In the genomic region with DNA sequence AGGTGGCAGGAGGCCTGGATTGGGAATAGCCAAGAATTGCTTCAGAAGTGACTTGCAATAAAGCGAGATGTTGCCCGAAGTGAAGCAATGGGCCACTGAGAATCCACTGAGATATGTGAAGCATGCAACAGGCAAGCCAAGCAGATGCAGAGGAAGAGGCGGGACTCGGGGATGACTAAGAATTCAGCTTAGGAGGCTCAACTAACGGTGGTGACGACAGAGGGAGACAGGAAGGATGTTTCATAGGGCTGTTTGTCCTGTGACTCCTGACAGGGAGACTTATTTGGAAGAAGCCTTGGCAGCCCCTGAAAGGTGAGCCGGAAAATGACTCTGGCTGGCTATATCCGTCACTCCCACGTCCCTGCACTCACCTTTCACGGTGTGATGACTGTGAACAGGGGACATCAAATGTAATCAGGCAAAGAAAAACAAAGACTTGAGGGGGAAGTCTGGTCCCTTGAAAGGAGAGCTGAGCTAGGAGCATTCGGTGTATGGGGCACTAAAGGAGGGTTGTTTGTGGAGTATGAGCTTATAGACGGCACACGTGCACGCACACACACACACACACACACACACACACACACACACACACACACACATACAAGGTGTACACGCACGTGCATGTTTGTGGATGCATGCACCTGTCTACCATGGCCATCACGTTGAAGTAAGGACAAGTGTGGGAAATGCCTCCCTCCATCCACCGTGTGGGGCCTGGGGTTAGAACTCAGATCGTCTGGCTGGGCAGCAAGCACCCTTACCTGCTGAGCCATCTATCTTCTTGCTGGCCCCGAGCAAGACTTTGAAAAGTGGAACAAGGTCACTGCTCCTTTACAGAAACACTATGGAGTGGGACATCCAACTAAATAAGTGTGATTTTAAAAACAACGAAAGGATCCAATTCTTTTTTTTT, we compare ENCODE assay signal across 13 mouse cellular contexts. TPM values are rescaled to one million over a fixed set of nuclear protein-coding genes. Genes with fewer than 3 reads are reported as not detected.
DNase-seq lines count a peak whose midpoint lies in the region; ATAC-seq lines count a peak whose summit lies in the region.
"Had no signal": no experiment of that assay in that cellular context is flagged by ENCODE, and none has a peak within 500 bp of the region (broad histone marks: within the 10 kb centered on the region; RNA-seq: fewer than 3 reads in every experiment).

No protein-coding gene starts in this region.

- no peak overlapping the region for H3K9ac ChIP-seq in liver, embryonic 16.5 days (ENCODE audit: low read depth, low read length)
- H3K9ac ChIP-seq in liver, embryonic 12.5 days = no peak overlapping the region
- H3K9ac ChIP-seq: forebrain, postnatal 0 days; hindbrain, embryonic 15.5 days; neural tube, embryonic 12.5 days had no signal

- H3K36me3 ChIP-seq in liver, embryonic 16.5 days (ENCODE audit: control insufficient read depth, insufficient read depth) = peaks cover 2% of the 10 kb centered on the region
- peaks cover 75% of the 10 kb centered on the region for H3K36me3 ChIP-seq in liver, embryonic 12.5 days
- peaks cover 71% of the 10 kb centered on the region for H3K36me3 ChIP-seq in megakaryocyte, embryonic 14.5 days (replicated peaks; ENCODE audit: low read length)

- H3K4me2 ChIP-seq in liver, embryonic 16.5 days (ENCODE audit: low read depth, low read length) = no peak overlapping the region
- H3K4me2 ChIP-seq in liver, embryonic 12.5 days = no peak overlapping the region
- H3K4me2 ChIP-seq: hindbrain, embryonic 15.5 days; neural tube, embryonic 12.5 days had no signal

- intact Hi-C loops in left cerebral cortex, postnatal 25 days (cut with DNase I) = no loop called here

- WGBS in liver, embryonic 16.5 days (ENCODE audit: insufficient replicate concordance) = 70% methylated on average over 21 of the region's 21 CpGs
- WGBS in liver, embryonic 12.5 days (ENCODE audit: insufficient replicate concordance) = 70% methylated on average over 21 of the region's 21 CpGs

- H3K4me1 ChIP-seq in liver, embryonic 16.5 days (ENCODE audit: control insufficient read depth, low read depth, low read length) = no peaks in the 10 kb centered on the region
- H3K4me1 ChIP-seq in liver, embryonic 12.5 days = peaks cover 11% of the 10 kb centered on the region
- H3K4me1 ChIP-seq in megakaryocyte, embryonic 14.5 days = peaks cover 79% of the 10 kb centered on the region
- H3K4me1 ChIP-seq: hindbrain, embryonic 15.5 days; neural tube, embryonic 12.5 days had no signal

- H3K9me3 ChIP-seq in liver, embryonic 16.5 days (replicated peaks; ENCODE audit: control insufficient read depth, low read length) = no peaks in the 10 kb centered on the region
- no peaks in the 10 kb centered on the region for H3K9me3 ChIP-seq in liver, embryonic 12.5 days (replicated peaks)
- no peaks in the 10 kb centered on the region for H3K9me3 ChIP-seq in megakaryocyte, embryonic 14.5 days
- H3K9me3 ChIP-seq: hindbrain, embryonic 15.5 days; neural tube, embryonic 12.5 days had no signal

- H3K27me3 ChIP-seq in liver, embryonic 16.5 days (ENCODE audit: control insufficient read depth, insufficient read depth, low read depth, low read length) = no peaks in the 10 kb centered on the region
- no peaks in the 10 kb centered on the region for H3K27me3 ChIP-seq in liver, embryonic 12.5 days (replicated peaks)
- H3K27me3 ChIP-seq in megakaryocyte, embryonic 14.5 days (replicated peaks) = no peaks in the 10 kb centered on the region
- H3K27me3 ChIP-seq: hindbrain, embryonic 15.5 days; neural tube, embryonic 12.5 days had no signal

- H3K27ac ChIP-seq in liver, embryonic 16.5 days (ENCODE audit: low read length) = no peak overlapping the region
- H3K27ac ChIP-seq in liver, embryonic 12.5 days = no peak overlapping the region
- H3K27ac ChIP-seq: hindbrain, embryonic 15.5 days; neural tube, embryonic 12.5 days had no signal

- peak; percentile 18 for DNase-seq in ZHBTc4 (ENCODE audit: low read depth, low spot score)
- no peak for DNase-seq in thymus, postnatal 0 days (ENCODE audit: low spot score)
- no peak for DNase-seq in thymus, postnatal 14 days
- DNase-seq in left cerebral cortex, postnatal 25 days (ENCODE audit: low spot score in 2 of 2) = no peak
- DNase-seq: cerebellum, postnatal 14 days; forebrain, postnatal 0 days had no signal

- 0 out of 2 replicates have a peak, but pooled peaks have one; percentile 30 for ATAC-seq in liver, embryonic 16.5 days (ENCODE audit: low read depth)
- no peak for ATAC-seq in liver, embryonic 12.5 days
- ATAC-seq in granulocyte monocyte progenitor cell, adult 5-6 weeks (replicated peaks; ENCODE audit: poor library complexity, severe bottlenecking) = peak; percentile 98
- ATAC-seq: forebrain, postnatal 0 days had no signal

- H3K4me3 ChIP-seq in liver, embryonic 16.5 days (ENCODE audit: low read depth, low read length) = no peak overlapping the region
- H3K4me3 ChIP-seq in liver, embryonic 12.5 days = no peak overlapping the region
- peak overlapping the region; percentile 81 for H3K4me3 ChIP-seq in megakaryocyte, embryonic 14.5 days (replicated peaks)
- H3K4me3 ChIP-seq: hindbrain, embryonic 15.5 days; neural tube, embryonic 12.5 days had no signal

RNA-seq across cellular contexts. Expression of gene Fam83c, which starts 44.6 kb away (rescaled TPM):
- polyA plus RNA-seq in liver, embryonic 16.5 days (2015; fragmentation: Nextera tagmentation; extraction: Ambion mirVana) = 0.08 and 0.14 TPM in 2 replicates
- 0.04 and 0.07 TPM in 2 replicates for polyA plus RNA-seq in liver, embryonic 12.5 days (2016; fragmentation: Nextera tagmentation; extraction: Ambion mirVana)
- total RNA-seq in granulocyte monocyte progenitor cell, adult 5-6 weeks (2014; fragmentation: Nextera tagmentation) = not detected in 2 replicates
- total RNA-seq in granulocyte monocyte progenitor cell, adult 5-6 weeks (2017) = not detected in 2 replicates
- 0.03 and 0.55 TPM in 2 replicates for polyA plus RNA-seq in megakaryocyte, embryonic 14.5 days (2012; ENCODE audit: insufficient read depth, low replicate concordance)
- polyA plus RNA-seq in thymus, postnatal 0 days (2015; fragmentation: Nextera tagmentation; extraction: Ambion mirVana) = 0.05 and 0.06 TPM in 2 replicates
- total RNA-seq in left cerebral cortex, postnatal 25 days (2021) = not detected
- total RNA-seq: forebrain, postnatal 0 days; left cerebral cortex, postnatal 14 days had no signal

RNA-seq across cellular contexts. Expression of gene Uqcc1, which starts 50.9 kb away (rescaled TPM):
- 26.5 and 34.1 TPM in 2 replicates for polyA plus RNA-seq in liver, embryonic 16.5 days (2015; fragmentation: Nextera tagmentation; extraction: Ambion mirVana)
- polyA plus RNA-seq in liver, embryonic 12.5 days (2016; fragmentation: Nextera tagmentation; extraction: Ambion mirVana) = 51.0 and 56.6 TPM in 2 replicates
- total RNA-seq in granulocyte monocyte progenitor cell, adult 5-6 weeks (2014; fragmentation: Nextera tagmentation) = 37.9 and 39.5 TPM in 2 replicates
- 66.6 and 71.5 TPM in 2 replicates for total RNA-seq in granulocyte monocyte progenitor cell, adult 5-6 weeks (2017)
- 2.6 and 2.8 TPM in 2 replicates for polyA plus RNA-seq in megakaryocyte, embryonic 14.5 days (2012; ENCODE audit: insufficient read depth, low replicate concordance)
- 56.9 and 58.2 TPM in 2 replicates for polyA plus RNA-seq in thymus, postnatal 0 days (2015; fragmentation: Nextera tagmentation; extraction: Ambion mirVana)
- total RNA-seq in left cerebral cortex, postnatal 25 days (2021) = 10 to 100 TPM; 59.7 to 61.8 TPM

RNA-seq across cellular contexts. Expression of gene Eif6, which starts 52.5 kb away (rescaled TPM):
- polyA plus RNA-seq in liver, embryonic 16.5 days (2015; fragmentation: Nextera tagmentation; extraction: Ambion mirVana) = 108 TPM in 2 replicates
- polyA plus RNA-seq in liver, embryonic 12.5 days (2016; fragmentation: Nextera tagmentation; extraction: Ambion mirVana) = 186 and 198 TPM in 2 replicates
- 181 and 258 TPM in 2 replicates for total RNA-seq in granulocyte monocyte progenitor cell, adult 5-6 weeks (2014; fragmentation: Nextera tagmentation)
- total RNA-seq in granulocyte monocyte progenitor cell, adult 5-6 weeks (2017) = 64.0 and 142 TPM in 2 replicates
- 266 and 882 TPM in 2 replicates for polyA plus RNA-seq in megakaryocyte, embryonic 14.5 days (2012; ENCODE audit: insufficient read depth, low replicate concordance)
- 232 and 242 TPM in 2 replicates for polyA plus RNA-seq in thymus, postnatal 0 days (2015; fragmentation: Nextera tagmentation; extraction: Ambion mirVana)
- 10 to 100 TPM; 57.5 to 71.9 TPM for total RNA-seq in left cerebral cortex, postnatal 25 days (2021)

RNA-seq across cellular contexts. Expression of gene BC029722, which starts 60.0 kb away (rescaled TPM):
- polyA plus RNA-seq in liver, embryonic 16.5 days (2015; fragmentation: Nextera tagmentation; extraction: Ambion mirVana) = 4.8 and 5.6 TPM in 2 replicates
- 6.0 and 6.6 TPM in 2 replicates for polyA plus RNA-seq in liver, embryonic 12.5 days (2016; fragmentation: Nextera tagmentation; extraction: Ambion mirVana)
- total RNA-seq in granulocyte monocyte progenitor cell, adult 5-6 weeks (2014; fragmentation: Nextera tagmentation) = 16.6 and 25.7 TPM in 2 replicates
- 10.1 and 11.5 TPM in 2 replicates for total RNA-seq in granulocyte monocyte progenitor cell, adult 5-6 weeks (2017)
- polyA plus RNA-seq in megakaryocyte, embryonic 14.5 days (2012; ENCODE audit: insufficient read depth, low replicate concordance) = 30.5 and 31.7 TPM in 2 replicates
- 24.0 and 24.4 TPM in 2 replicates for polyA plus RNA-seq in thymus, postnatal 0 days (2015; fragmentation: Nextera tagmentation; extraction: Ambion mirVana)
- total RNA-seq in left cerebral cortex, postnatal 25 days (2021) = 10 to 100 TPM; 58.7 to 62.3 TPM
